ENCODE assay signal across 25 mouse cellular contexts in the genomic region with DNA sequence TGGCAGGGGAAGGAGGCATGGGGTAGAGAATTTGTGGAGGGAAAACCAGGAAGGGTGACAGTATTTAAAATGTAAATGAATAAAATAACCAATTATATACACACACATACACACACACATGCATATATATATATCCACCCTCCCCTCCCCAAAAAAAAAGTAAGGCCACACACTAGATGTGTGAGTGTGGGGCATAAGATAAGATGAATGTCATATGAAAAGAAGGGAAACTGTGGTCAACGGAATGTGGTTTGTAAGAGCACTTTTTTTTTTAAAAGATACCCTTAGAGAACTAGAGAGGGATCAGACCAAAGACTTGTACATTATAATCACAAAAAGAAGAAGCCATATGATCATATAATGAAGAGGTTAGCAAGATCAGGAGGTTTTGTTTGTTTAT.
"Had no signal": no experiment of that assay in that cellular context is flagged by ENCODE, and none has a peak within 500 bp of the region (broad histone marks: within the 10 kb centered on the region; RNA-seq: fewer than 3 reads in every experiment).

No protein-coding gene starts in this region.

- H3K4me1 ChIP-seq: heart, embryonic 10.5 days; heart, embryonic 12.5 days; hindbrain, embryonic 13.5 days; hindbrain, embryonic 15.5 days; kidney, embryonic 15.5 days; limb, embryonic 13.5 days; limb, embryonic 15.5 days; liver, embryonic 15.5 days had no signal

- ATAC-seq: hindbrain, postnatal 0 days; intestine, embryonic 16.5 days had no signal

- H3K4me3 ChIP-seq: gastrocnemius, adult 2 months; heart, embryonic 10.5 days; heart, embryonic 12.5 days; hindbrain, embryonic 13.5 days; hindbrain, embryonic 15.5 days; kidney, embryonic 15.5 days; limb, embryonic 13.5 days; limb, embryonic 15.5 days; liver, embryonic 15.5 days had no signal

- H3K4me2 ChIP-seq: heart, embryonic 12.5 days; hindbrain, embryonic 13.5 days; hindbrain, embryonic 15.5 days; kidney, embryonic 15.5 days; limb, embryonic 13.5 days; limb, embryonic 15.5 days; liver, embryonic 15.5 days had no signal

- H3K27ac ChIP-seq: gastrocnemius, adult 2 months; heart, embryonic 10.5 days; hindbrain, embryonic 13.5 days; hindbrain, embryonic 15.5 days; hindbrain, postnatal 0 days; kidney, embryonic 15.5 days; kidney, postnatal 0 days; limb, embryonic 13.5 days; limb, embryonic 15.5 days; liver, embryonic 15.5 days had no signal

- H3K9me3 ChIP-seq: heart, embryonic 10.5 days; heart, embryonic 12.5 days; hindbrain, embryonic 13.5 days; hindbrain, embryonic 15.5 days; kidney, embryonic 15.5 days; limb, embryonic 13.5 days; limb, embryonic 15.5 days; liver, embryonic 15.5 days had no signal

- DNase-seq: gastrocnemius, adult 2 months; gastrocnemius, postnatal 10 days; gastrocnemius, postnatal 25 days; heart, adult 18-20 months; heart, postnatal 10 days; heart, postnatal 36 days; kidney, adult 11 months; kidney, adult 2 months; kidney, adult 9 months; kidney, postnatal 14 days; kidney, postnatal 36 days; layer of hippocampus, adult 9-11 months; layer of hippocampus, postnatal 36 days; left cerebral cortex, postnatal 4 days had no signal

- H3K36me3 ChIP-seq: heart, embryonic 10.5 days; heart, embryonic 12.5 days; hindbrain, embryonic 13.5 days; hindbrain, embryonic 15.5 days; kidney, embryonic 15.5 days; limb, embryonic 13.5 days; limb, embryonic 15.5 days; liver, embryonic 15.5 days had no signal

- H3K9ac ChIP-seq: heart, embryonic 12.5 days; hindbrain, embryonic 13.5 days; hindbrain, embryonic 15.5 days; kidney, embryonic 15.5 days; limb, embryonic 13.5 days; limb, embryonic 15.5 days; liver, embryonic 15.5 days had no signal

- H3K27me3 ChIP-seq: heart, embryonic 12.5 days; hindbrain, embryonic 13.5 days; hindbrain, embryonic 15.5 days; kidney, embryonic 15.5 days; limb, embryonic 13.5 days; limb, embryonic 15.5 days; liver, embryonic 15.5 days had no signal
